Mouse (Mus musculus): Measurements from ENCODE around the gene Uggt1. TPM values are rescaled to one million over a fixed set of nuclear protein-coding genes. Genes with fewer than 3 reads are reported as not detected.

The Uggt1 gene
- polyA plus RNA-seq, 1 experiment from 2014 or later: 44.7 TPM

GRCm38 (mm10) chr1:36149411-36149810, 95.1 kb downstream of the Uggt1 start:
- no peaks in the 10 kb centered on the region for H3K27me3 ChIP-seq

GRCm38 (mm10) chr1:36148809-36149208, 95.7 kb downstream of the Uggt1 start:
- no peaks in the 10 kb centered on the region for H3K27me3 ChIP-seq
- H3K27ac ChIP-seq (replicated peaks): no peak overlapping the region
- ATAC-seq (ENCODE audit: low FRiP score, low read depth): no peak
- H3K9me3 ChIP-seq: no peaks in the 10 kb centered on the region
- peaks cover 82% of the 10 kb centered on the region for H3K36me3 ChIP-seq
- WGBS: 78% methylated on average over 2 of the region's 2 CpGs
- H3K4me1 ChIP-seq (replicated peaks): no peaks in the 10 kb centered on the region
- H3K9ac ChIP-seq: no peak overlapping the region
- no peak overlapping the region for H3K4me2 ChIP-seq
- H3K4me3 ChIP-seq: no peak overlapping the region

More at GRCm38 (mm10) chr1:36149411-36149810, 95.1 kb downstream of the Uggt1 start:
- no peak for ATAC-seq (ENCODE audit: low FRiP score, low read depth)
- no peaks in the 10 kb centered on the region for H3K9me3 ChIP-seq
- no peak overlapping the region for H3K27ac ChIP-seq (replicated peaks)
- no peaks in the 10 kb centered on the region for H3K4me1 ChIP-seq (replicated peaks)
- no peak overlapping the region for H3K4me2 ChIP-seq
- H3K9ac ChIP-seq: no peak overlapping the region
- WGBS: 71% methylated on average over 1 of the region's 1 CpGs
- peaks cover 80% of the 10 kb centered on the region for H3K36me3 ChIP-seq
- H3K4me3 ChIP-seq: no peak overlapping the region

GRCm38 (mm10) chr1:36145050-36145449, 99.5 kb downstream of the Uggt1 start:
- Histone ChIP-seq H3K36me3 (peaks cover 59% of the 10 kb centered on the region), H3K4me3 (no peak overlapping the region), H3K27ac (replicated peaks) (no peak overlapping the region), H3K9me3 (no peaks in the 10 kb centered on the region), H3K27me3 (no peaks in the 10 kb centered on the region), H3K9ac (no peak overlapping the region), H3K4me2 (no peak overlapping the region), H3K4me1 (replicated peaks) (no peaks in the 10 kb centered on the region)
- ATAC-seq (ENCODE audit: low FRiP score, low read depth): no peak
- 13% methylated on average over 1 of the region's 1 CpGs for WGBS

GRCm38 (mm10) chr1:36140311-36140710, 104.2 kb downstream of the Uggt1 start:
- Histone ChIP-seq H3K27ac (replicated peaks) (no peak overlapping the region), H3K9me3 (no peaks in the 10 kb centered on the region), H3K4me2 (no peak overlapping the region), H3K27me3 (no peaks in the 10 kb centered on the region), H3K9ac (no peak overlapping the region), H3K4me1 (replicated peaks) (no peaks in the 10 kb centered on the region), H3K4me3 (no peak overlapping the region), H3K36me3 (peaks cover 19% of the 10 kb centered on the region)
- WGBS: 94% methylated on average over 15 of the region's 15 CpGs
- no peak for ATAC-seq (ENCODE audit: low FRiP score, low read depth)

- no peaks in the 10 kb centered on the region for H3K4me1 ChIP-seq (replicated peaks)
- no peak overlapping the region for H3K27ac ChIP-seq (replicated peaks)
- no peak overlapping the region for H3K4me2 ChIP-seq
- 0% methylated on average over 3 of the region's 3 CpGs for WGBS
- no peak overlapping the region for H3K9ac ChIP-seq
- H3K27me3 ChIP-seq: no peaks in the 10 kb centered on the region
- H3K9me3 ChIP-seq: no peaks in the 10 kb centered on the region
- no peaks in the 10 kb centered on the region for H3K36me3 ChIP-seq
- no peak overlapping the region for H3K4me3 ChIP-seq
- ATAC-seq (ENCODE audit: low FRiP score, low read depth): no peak
Observed at GRCm38 (mm10) chr1:36134584-36134983, 109.9 kb downstream of the Uggt1 start.

DNA sequence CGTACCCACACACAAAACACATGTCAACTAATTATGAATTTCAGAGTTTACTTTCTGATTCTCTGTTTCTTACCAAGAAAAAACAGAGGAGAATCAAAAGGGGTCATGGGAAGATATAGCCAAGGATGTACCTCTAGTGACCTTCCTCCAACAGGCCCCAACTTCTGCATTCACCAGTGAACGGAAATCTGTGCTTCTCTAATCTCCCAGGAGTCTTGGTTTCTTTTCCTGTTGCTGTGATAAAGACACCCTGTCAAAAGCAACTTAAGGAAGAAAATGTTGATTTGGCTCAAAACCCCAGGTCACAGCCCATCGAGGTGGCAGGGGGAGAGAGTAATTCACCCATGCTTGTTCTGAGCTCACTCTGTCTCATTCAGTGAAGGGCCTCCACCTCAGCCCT, 110.9 kb downstream of the Uggt1 start:
- no peak for ATAC-seq (ENCODE audit: low FRiP score, low read depth)
- WGBS: 79% methylated on average over 3 of the region's 3 CpGs

DNA sequence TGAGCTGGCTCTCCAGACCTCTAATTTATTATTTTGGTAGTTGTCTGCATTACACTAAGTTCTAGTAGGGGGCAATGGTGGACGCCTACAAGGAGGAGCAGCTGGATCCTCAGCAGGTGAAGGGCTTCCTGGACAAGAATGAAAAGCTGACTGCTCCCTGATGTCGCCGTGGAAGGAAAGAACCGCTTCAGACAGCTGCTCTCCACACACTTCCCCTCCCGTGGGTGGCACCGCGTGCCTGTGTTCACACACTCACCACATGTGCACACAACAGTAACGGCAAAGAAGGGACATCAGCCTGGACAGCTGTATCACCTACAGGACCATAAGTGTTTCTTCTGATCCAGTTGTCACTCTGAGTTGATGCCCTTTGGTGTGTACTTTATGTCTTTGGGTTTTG, 111.5 kb downstream of the Uggt1 start:
- no peak overlapping the region for H3K9ac ChIP-seq
- no peaks in the 10 kb centered on the region for H3K36me3 ChIP-seq
- H3K4me1 ChIP-seq (replicated peaks): no peaks in the 10 kb centered on the region
- no peak overlapping the region for H3K4me3 ChIP-seq
- no peak for ATAC-seq (ENCODE audit: low FRiP score, low read depth)
- H3K27ac ChIP-seq (replicated peaks): no peak overlapping the region
- 63% methylated on average over 8 of the region's 8 CpGs for WGBS
- H3K27me3 ChIP-seq: no peaks in the 10 kb centered on the region
- H3K4me2 ChIP-seq: no peak overlapping the region
- no peaks in the 10 kb centered on the region for H3K9me3 ChIP-seq

More for the DNA sequence above, 110.9 kb downstream of the Uggt1 start:
- no peaks in the 10 kb centered on the region for H3K4me1 ChIP-seq (replicated peaks)
- no peak overlapping the region for H3K4me2 ChIP-seq
- H3K9me3 ChIP-seq: no peaks in the 10 kb centered on the region
- H3K9ac ChIP-seq: no peak overlapping the region
- H3K27ac ChIP-seq (replicated peaks): no peak overlapping the region
- no peak overlapping the region for H3K4me3 ChIP-seq
- H3K36me3 ChIP-seq: no peaks in the 10 kb centered on the region
- H3K27me3 ChIP-seq: no peaks in the 10 kb centered on the region

GRCm38 (mm10) chr1:36132211-36132610, 112.3 kb downstream of the Uggt1 start:
- no peak for ATAC-seq (ENCODE audit: low FRiP score, low read depth)
- H3K4me1 ChIP-seq (replicated peaks): no peaks in the 10 kb centered on the region
- no peak overlapping the region for H3K4me2 ChIP-seq
- no peaks in the 10 kb centered on the region for H3K27me3 ChIP-seq
- 61% methylated on average over 4 of the region's 4 CpGs for whole genome bisulfite sequencing
- no peaks in the 10 kb centered on the region for H3K9me3 ChIP-seq
- H3K27ac ChIP-seq (replicated peaks): no peak overlapping the region
- no peak overlapping the region for H3K4me3 ChIP-seq
- no peak overlapping the region for H3K9ac ChIP-seq
- H3K36me3 ChIP-seq: no peaks in the 10 kb centered on the region

DNA sequence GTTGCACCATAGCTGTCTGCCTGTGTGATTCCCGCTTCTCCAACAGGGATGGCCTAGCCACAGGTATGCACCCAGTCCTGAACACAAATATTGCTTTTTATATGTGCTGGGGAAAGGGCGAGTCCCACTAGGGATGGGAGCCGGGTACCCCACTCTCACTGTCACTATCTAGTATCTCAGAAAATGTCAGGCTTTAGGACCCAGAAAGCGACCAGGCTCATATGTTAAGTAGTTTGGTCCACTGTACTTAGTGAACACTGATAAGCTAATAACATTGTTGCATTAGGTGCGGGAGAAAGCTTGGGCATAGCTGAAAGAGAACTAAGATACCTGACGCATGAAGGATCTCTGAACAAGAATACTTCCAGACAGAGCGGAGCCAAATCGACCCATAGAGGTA, 112.8 kb downstream of the Uggt1 start:
- Histone ChIP-seq H3K4me1 (replicated peaks) (no peaks in the 10 kb centered on the region), H3K9me3 (no peaks in the 10 kb centered on the region), H3K27ac (replicated peaks) (no peak overlapping the region), H3K4me3 (no peak overlapping the region), H3K27me3 (no peaks in the 10 kb centered on the region), H3K36me3 (no peaks in the 10 kb centered on the region), H3K4me2 (no peak overlapping the region), H3K9ac (no peak overlapping the region)
- ATAC-seq (ENCODE audit: low FRiP score, low read depth): no peak
- 76% methylated on average over 8 of the region's 8 CpGs for WGBS

DNA sequence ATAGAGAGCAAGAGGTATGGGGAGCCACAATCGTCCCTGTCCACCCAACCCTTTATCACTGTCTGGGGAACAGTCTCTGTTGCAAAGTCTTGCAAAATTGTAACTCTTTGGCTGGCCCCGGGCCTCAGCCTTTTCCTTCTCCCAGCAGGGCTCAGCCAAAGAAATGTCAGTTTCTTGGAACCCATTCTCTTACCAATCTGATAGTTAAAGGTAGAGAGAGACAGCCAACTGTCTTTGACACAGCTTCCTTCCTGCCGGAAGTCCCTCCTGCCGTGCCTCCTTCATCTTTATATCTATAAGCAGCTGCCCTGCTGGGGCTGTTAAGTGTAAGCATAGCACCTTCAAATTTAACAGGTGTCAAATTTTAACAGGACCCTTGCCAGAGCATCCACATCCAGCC, 113.4 kb downstream of the Uggt1 start:
- H3K4me3 ChIP-seq: no peak overlapping the region
- no peak overlapping the region for H3K9ac ChIP-seq
- ATAC-seq (ENCODE audit: low FRiP score, low read depth): no peak
- no peaks in the 10 kb centered on the region for H3K4me1 ChIP-seq (replicated peaks)
- H3K4me2 ChIP-seq: no peak overlapping the region
- no peaks in the 10 kb centered on the region for H3K9me3 ChIP-seq
- 46% methylated on average over 4 of the region's 4 CpGs for WGBS
- no peaks in the 10 kb centered on the region for H3K27me3 ChIP-seq
- H3K27ac ChIP-seq (replicated peaks): no peak overlapping the region
- no peaks in the 10 kb centered on the region for H3K36me3 ChIP-seq

DNA sequence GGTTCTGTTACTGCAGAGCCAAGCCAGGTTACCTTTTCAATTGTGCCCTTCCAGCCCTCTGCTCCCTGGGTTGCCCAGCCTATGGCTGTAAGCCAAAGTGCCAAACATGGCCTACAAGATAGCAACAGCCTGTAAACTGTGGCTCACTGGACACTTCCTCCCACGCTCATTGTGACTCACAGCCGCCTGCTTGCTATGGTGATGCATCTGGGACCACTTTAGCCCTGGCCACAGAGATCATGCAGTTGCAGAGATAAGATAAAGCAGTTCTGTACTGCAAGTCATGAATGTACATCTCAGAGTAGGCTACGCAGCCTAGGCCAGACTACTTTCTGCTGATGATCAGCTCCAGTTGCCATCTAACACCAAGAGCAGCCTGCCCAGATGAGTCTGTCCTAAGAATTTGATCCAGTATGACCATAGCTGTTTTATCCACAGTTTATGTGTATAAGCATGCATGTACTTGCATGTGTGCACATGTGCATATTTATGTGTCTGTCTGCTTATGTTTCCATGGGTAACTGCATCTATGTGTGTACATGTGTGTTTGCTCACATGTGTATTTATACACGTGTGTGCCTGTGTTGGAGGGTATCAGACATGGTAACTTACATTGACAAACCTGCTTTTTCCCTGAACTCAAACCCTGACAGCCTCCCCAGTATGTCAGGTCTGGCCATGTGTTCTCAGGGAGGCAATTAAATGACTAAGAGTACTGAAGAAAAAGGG, 114.0 kb downstream of the Uggt1 start:
- Histone ChIP-seq H3K4me2 (no peak overlapping the region), H3K9ac (no peak overlapping the region), H3K27ac (replicated peaks) (no peak overlapping the region), H3K9me3 (no peaks in the 10 kb centered on the region), H3K4me3 (no peak overlapping the region), H3K27me3 (no peaks in the 10 kb centered on the region), H3K36me3 (no peaks in the 10 kb centered on the region), H3K4me1 (replicated peaks) (no peaks in the 10 kb centered on the region)
- ATAC-seq (ENCODE audit: low FRiP score, low read depth): no peak
- 88% methylated on average over 4 of the region's 4 CpGs for WGBS

DNA sequence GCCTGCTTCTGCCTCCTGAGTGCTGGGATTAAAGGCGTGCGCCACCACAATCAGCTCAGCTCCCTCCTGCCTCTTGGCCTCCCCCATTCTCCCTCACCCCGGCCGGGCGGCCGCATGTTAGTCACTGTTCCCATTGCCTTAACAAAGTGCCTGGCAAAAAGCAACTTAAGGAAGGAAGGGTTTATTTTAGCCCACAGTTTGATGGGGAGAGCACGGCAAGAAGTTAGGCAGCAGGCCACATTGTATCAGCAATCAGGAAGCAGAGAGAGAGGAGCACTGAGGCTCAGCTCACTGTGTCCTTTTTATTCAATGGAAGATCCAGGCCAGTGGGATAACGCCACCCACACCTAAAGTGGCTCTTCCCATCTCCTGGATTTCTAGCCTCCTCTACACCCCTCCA, 114.6 kb downstream of the Uggt1 start:
- H3K4me2 ChIP-seq: no peak overlapping the region
- H3K27ac ChIP-seq (replicated peaks): no peak overlapping the region
- WGBS: 96% methylated on average over 8 of the region's 8 CpGs
- no peaks in the 10 kb centered on the region for H3K27me3 ChIP-seq
- no peaks in the 10 kb centered on the region for H3K4me1 ChIP-seq (replicated peaks)
- no peak overlapping the region for H3K9ac ChIP-seq
- no peak overlapping the region for H3K4me3 ChIP-seq
- no peak for ATAC-seq (ENCODE audit: low FRiP score, low read depth)
- H3K9me3 ChIP-seq: no peaks in the 10 kb centered on the region
- no peaks in the 10 kb centered on the region for H3K36me3 ChIP-seq

DNA sequence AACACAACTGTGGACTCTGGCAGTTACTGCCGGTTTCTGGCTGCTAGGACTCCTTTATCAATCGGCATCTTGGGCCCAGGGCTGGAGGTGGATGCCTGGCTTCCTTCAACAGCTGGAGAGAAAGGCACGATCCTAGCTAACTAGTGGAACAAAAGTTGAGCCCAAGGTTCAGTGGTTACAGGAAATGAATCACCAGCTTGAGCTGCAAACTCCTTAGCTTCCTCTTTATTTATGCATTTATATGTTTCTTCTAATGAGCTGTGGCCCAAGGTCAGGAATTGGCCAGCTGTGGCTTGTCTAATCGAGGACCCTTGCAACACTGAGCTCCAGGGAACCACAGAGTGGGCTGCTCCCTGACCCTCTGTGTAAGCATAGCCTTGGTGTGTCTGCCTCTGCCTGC, 115.4 kb downstream of the Uggt1 start:
- Histone ChIP-seq H3K27me3 (no peaks in the 10 kb centered on the region), H3K4me1 (replicated peaks) (no peaks in the 10 kb centered on the region), H3K4me3 (no peak overlapping the region), H3K4me2 (no peak overlapping the region), H3K9ac (no peak overlapping the region), H3K36me3 (no peaks in the 10 kb centered on the region), H3K27ac (replicated peaks) (no peak overlapping the region), H3K9me3 (no peaks in the 10 kb centered on the region)
- 62% methylated on average over 4 of the region's 4 CpGs for WGBS
- no peak for ATAC-seq (ENCODE audit: low FRiP score, low read depth)

Data from hindbrain, embryonic 15.5 days (tissue).